Mouse (Mus musculus): ENCODE results near the gene Eps8l2.

DNA sequence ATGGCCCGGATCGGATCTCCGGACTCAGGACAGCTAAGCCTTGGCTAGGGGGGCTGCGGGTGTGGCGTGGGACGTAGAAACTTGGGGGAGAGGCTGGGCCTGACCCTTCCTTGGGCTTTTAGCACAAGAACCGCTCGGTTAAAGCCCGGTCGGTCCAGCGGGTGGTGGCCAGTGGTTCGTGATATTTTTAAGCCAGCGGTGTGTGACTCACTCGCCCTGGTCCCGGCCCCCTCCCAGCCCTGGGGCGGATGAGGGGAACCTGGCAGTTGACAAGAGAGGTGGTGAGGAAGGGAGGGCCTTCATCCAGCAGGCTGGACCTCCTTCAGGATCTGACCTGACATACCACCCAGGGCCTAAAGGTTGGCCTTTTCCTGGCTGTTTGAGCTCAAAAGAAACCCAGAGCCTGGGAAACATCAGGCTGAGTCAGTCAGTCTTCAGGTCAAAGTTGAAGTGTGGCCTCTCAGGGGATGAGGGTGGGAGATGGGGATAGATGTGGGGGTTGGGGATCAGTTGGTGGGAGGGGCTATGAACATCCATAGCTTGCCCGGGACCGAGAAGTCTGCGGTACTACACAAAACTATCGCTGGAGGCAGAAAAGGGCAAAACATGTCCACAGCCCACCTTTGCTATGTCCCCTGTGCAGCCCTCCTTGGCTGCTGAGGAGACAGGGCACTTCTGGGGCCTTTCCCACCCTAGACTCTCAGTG lies 688 bp downstream of the Eps8l2 start:
- TF ChIP-seq CTCF (IDR thresholded peaks at IDR 0.05; ENCODE audit: low read depth, low read length) (no peak), POLR2A (IDR thresholded peaks at IDR 0.05; ENCODE audit: insufficient read depth, low read length) (no peak), EP300 (IDR thresholded peaks at IDR 0.05; ENCODE audit: insufficient read depth, low read depth, low read length) (no peak)
